Mouse (Mus musculus): ENCODE measurements around the gene Hrg.

- TF ChIP-seq POLR2A (IDR thresholded peaks at IDR 0.05; ENCODE audit: extremely low read depth, insufficient read depth, low read length) (no peak), CTCF (IDR thresholded peaks at IDR 0.05; ENCODE audit: extremely low read depth, insufficient read depth, low read length) (no peak)
These were observed 41.6 kb upstream of the Hrg start for GRCm38 (mm10) chr16:22909290-22909689.

All from cortical plate, adult 2 months (tissue).